Mouse (Mus musculus): ENCODE measurements at regions not wholly inside any gene's neighbourhood (a gene's known extent, or its start where the extent isn't known, plus 50 kb on each side); places are given as distances from the start of the nearest gene placed in this dataset.
"Not testable (repeated sequence)": the region's sequence is repeated elsewhere in the genome, so short reads cannot be mapped to it uniquely, and the experiment has no call there.

GRCm38 (mm10) chr15:90351898-90352297 is 127.8 kb downstream of the Alg10b start:
- Histone ChIP-seq H3K27me3 (ENCODE audit: control insufficient read depth, insufficient read depth, low read depth, low read length) (no peaks in the 10 kb centered on the region), H3K9me3 (ENCODE audit: control insufficient read depth, low read length) (no peaks in the 10 kb centered on the region), H3K4me3 (ENCODE audit: low read length) (no peak overlapping the region), H3K4me2 (ENCODE audit: low read depth, low read length) (no peak overlapping the region), H3K9ac (ENCODE audit: low read length) (no peak overlapping the region), H3K4me1 (replicated peaks; ENCODE audit: control insufficient read depth, insufficient read depth, low read length) (no peaks in the 10 kb centered on the region), H3K36me3 (ENCODE audit: control insufficient read depth, insufficient read depth, low read length) (no peaks in the 10 kb centered on the region), H3K27ac (ENCODE audit: low read length) (no peak overlapping the region)
- WGBS, result 74% methylated on average over 3 of the region's 3 CpGs
- ATAC-seq (ENCODE audit: low read depth), result no peak

- Histone ChIP-seq H3K36me3 (ENCODE audit: control insufficient read depth, insufficient read depth, low read length) (no peaks in the 10 kb centered on the region), H3K4me3 (ENCODE audit: low read length) (no peak overlapping the region), H3K4me2 (ENCODE audit: low read depth, low read length) (no peak overlapping the region), H3K27me3 (ENCODE audit: control insufficient read depth, insufficient read depth, low read depth, low read length) (no peaks in the 10 kb centered on the region), H3K4me1 (replicated peaks; ENCODE audit: control insufficient read depth, insufficient read depth, low read length) (no peaks in the 10 kb centered on the region), H3K9me3 (ENCODE audit: control insufficient read depth, low read length) (no peaks in the 10 kb centered on the region), H3K27ac (ENCODE audit: low read length) (no peak overlapping the region), H3K9ac (ENCODE audit: low read length) (no peak overlapping the region)
- no peak for ATAC-seq (ENCODE audit: low read depth)
These were observed 141.5 kb downstream of the Alg10b start for GRCm38 (mm10) chr15:90365656-90366055.

GRCm38 (mm10) chr15:90377959-90378358 is 153.8 kb downstream of the Alg10b start:
- no peaks in the 10 kb centered on the region for H3K9me3 ChIP-seq (ENCODE audit: control insufficient read depth, low read length)
- no peaks in the 10 kb centered on the region for H3K36me3 ChIP-seq (ENCODE audit: control insufficient read depth, insufficient read depth, low read length)
- H3K9ac ChIP-seq (ENCODE audit: low read length), result no peak overlapping the region
- no peak for ATAC-seq (ENCODE audit: low read depth)
- H3K27me3 ChIP-seq (ENCODE audit: control insufficient read depth, insufficient read depth, low read depth, low read length), result no peaks in the 10 kb centered on the region
- H3K27ac ChIP-seq (ENCODE audit: low read length), result no peak overlapping the region
- H3K4me2 ChIP-seq (ENCODE audit: low read depth, low read length), result no peak overlapping the region
- no peak overlapping the region for H3K4me3 ChIP-seq (ENCODE audit: low read length)
- no peaks in the 10 kb centered on the region for H3K4me1 ChIP-seq (replicated peaks; ENCODE audit: control insufficient read depth, insufficient read depth, low read length)
- 73% methylated on average over 2 of the region's 2 CpGs for WGBS

DNA sequence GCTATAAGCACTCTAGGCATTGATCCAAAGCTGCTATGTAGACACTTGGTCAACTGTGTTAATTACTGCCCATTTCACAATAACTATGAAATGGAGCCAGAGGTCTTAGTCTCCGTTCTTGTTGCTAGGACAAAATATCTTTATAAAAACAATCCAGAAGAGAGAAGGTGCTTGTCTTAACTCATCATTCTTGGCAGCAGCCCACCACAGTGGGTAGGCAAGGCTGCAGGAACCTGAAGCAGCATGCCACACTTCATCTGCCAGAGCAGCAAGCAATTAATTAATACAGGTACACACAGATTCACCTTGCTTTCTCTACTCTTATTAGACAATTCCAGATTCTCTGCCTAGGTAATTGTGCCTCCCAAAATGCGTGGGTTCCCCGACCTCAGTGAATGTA is 172.8 kb downstream of the Alg10b start:
- Histone ChIP-seq H3K27me3 (ENCODE audit: control insufficient read depth, insufficient read depth, low read depth, low read length) (no peaks in the 10 kb centered on the region), H3K4me2 (ENCODE audit: low read depth, low read length) (no peak overlapping the region), H3K36me3 (ENCODE audit: control insufficient read depth, insufficient read depth, low read length) (no peaks in the 10 kb centered on the region), H3K9ac (ENCODE audit: low read length) (no peak overlapping the region), H3K9me3 (ENCODE audit: control insufficient read depth, low read length) (no peaks in the 10 kb centered on the region), H3K27ac (ENCODE audit: low read length) (no peak overlapping the region), H3K4me1 (replicated peaks; ENCODE audit: control insufficient read depth, insufficient read depth, low read length) (no peaks in the 10 kb centered on the region), H3K4me3 (ENCODE audit: low read length) (no peak overlapping the region)
- WGBS, result 86% methylated on average over 3 of the region's 3 CpGs
- ATAC-seq (ENCODE audit: low read depth), result no peak

DNA sequence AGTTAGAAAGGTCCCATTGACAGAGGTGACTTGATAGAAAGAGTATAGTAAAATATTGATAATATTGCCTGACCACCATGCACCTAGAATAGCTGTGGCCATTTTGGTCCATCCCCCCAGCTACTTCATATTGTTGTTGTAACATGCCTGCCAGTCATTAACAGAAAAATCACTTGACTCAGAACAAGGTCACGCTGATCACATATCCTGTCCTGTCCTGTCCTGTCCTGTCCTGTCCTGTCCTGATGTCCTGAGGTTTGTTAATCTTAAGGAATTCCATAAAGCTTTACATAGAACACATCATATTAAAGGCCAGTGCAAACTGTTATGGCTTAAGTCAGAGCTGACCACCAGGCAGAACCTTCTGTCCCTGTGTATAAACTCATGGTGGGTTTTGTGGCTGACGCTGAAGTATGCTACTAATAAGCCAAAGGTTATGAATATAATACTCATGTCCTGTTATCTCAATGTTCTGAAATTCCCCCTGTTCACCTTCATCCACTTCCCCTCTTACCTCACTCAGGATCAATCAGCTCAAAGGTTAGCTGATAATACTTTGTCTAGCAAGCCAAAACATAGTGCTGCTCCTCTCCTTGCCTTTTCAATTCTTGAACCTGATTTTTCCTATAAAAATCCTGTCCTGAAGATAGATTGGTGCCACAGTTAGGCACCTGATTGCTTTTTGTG is 173.7 kb downstream of the Alg10b start:
- Histone ChIP-seq H3K27ac (ENCODE audit: low read length) (no peak overlapping the region), H3K4me1 (replicated peaks; ENCODE audit: control insufficient read depth, insufficient read depth, low read length) (no peaks in the 10 kb centered on the region), H3K9ac (ENCODE audit: low read length) (no peak overlapping the region), H3K27me3 (ENCODE audit: control insufficient read depth, insufficient read depth, low read depth, low read length) (no peaks in the 10 kb centered on the region), H3K4me2 (ENCODE audit: low read depth, low read length) (no peak overlapping the region), H3K4me3 (ENCODE audit: low read length) (no peak overlapping the region), H3K36me3 (ENCODE audit: control insufficient read depth, insufficient read depth, low read length) (no peaks in the 10 kb centered on the region), H3K9me3 (ENCODE audit: control insufficient read depth, low read length) (no peaks in the 10 kb centered on the region)
- WGBS, result 83% methylated on average over 2 of the region's 2 CpGs
- ATAC-seq (ENCODE audit: low read depth), result no peak

GRCm38 (mm10) chr15:90400326-90401280 is 176.5 kb downstream of the Alg10b start:
- Histone ChIP-seq H3K27me3 (ENCODE audit: control insufficient read depth, insufficient read depth, low read depth, low read length) (no peaks in the 10 kb centered on the region), H3K36me3 (ENCODE audit: control insufficient read depth, insufficient read depth, low read length) (no peaks in the 10 kb centered on the region), H3K4me3 (ENCODE audit: low read length) (no peak overlapping the region), H3K27ac (ENCODE audit: low read length) (no peak overlapping the region), H3K9me3 (ENCODE audit: control insufficient read depth, low read length) (no peaks in the 10 kb centered on the region), H3K9ac (ENCODE audit: low read length) (no peak overlapping the region), H3K4me1 (replicated peaks; ENCODE audit: control insufficient read depth, insufficient read depth, low read length) (no peaks in the 10 kb centered on the region), H3K4me2 (ENCODE audit: low read depth, low read length) (no peak overlapping the region)
- WGBS, result 47% methylated on average over 5 of the region's 5 CpGs
- ATAC-seq (ENCODE audit: low read depth), result no peak

GRCm38 (mm10) chr15:90420776-90421175 is 196.7 kb downstream of the Alg10b start:
- Histone ChIP-seq H3K36me3 (ENCODE audit: control insufficient read depth, insufficient read depth, low read length) (no peaks in the 10 kb centered on the region), H3K9ac (ENCODE audit: low read length) (no peak overlapping the region), H3K4me1 (replicated peaks; ENCODE audit: control insufficient read depth, insufficient read depth, low read length) (no peaks in the 10 kb centered on the region), H3K4me2 (ENCODE audit: low read depth, low read length) (no peak overlapping the region), H3K9me3 (ENCODE audit: control insufficient read depth, low read length) (no peaks in the 10 kb centered on the region), H3K27me3 (ENCODE audit: control insufficient read depth, insufficient read depth, low read depth, low read length) (no peaks in the 10 kb centered on the region), H3K27ac (ENCODE audit: low read length) (no peak overlapping the region), H3K4me3 (ENCODE audit: low read length) (no peak overlapping the region)
- 90% methylated on average over 2 of the region's 2 CpGs for WGBS
- ATAC-seq (ENCODE audit: low read depth), result no peak

- 34% methylated on average over 5 of the region's 5 CpGs for WGBS
- ATAC-seq (ENCODE audit: low read depth), result no peak
These were observed 198.1 kb downstream of the Alg10b start for GRCm38 (mm10) chr15:90422122-90422614.

GRCm38 (mm10) chr15:90431048-90431447 is 206.9 kb downstream of the Alg10b start:
- not testable (repeated sequence) for H3K36me3 ChIP-seq (ENCODE audit: control insufficient read depth, insufficient read depth, low read length); H3K4me1 ChIP-seq (replicated peaks; ENCODE audit: control insufficient read depth, insufficient read depth, low read length); H3K4me3 ChIP-seq (ENCODE audit: low read length); H3K4me2 ChIP-seq (ENCODE audit: low read depth, low read length); H3K9me3 ChIP-seq (ENCODE audit: control insufficient read depth, low read length); H3K9ac ChIP-seq (ENCODE audit: low read length); H3K27ac ChIP-seq (ENCODE audit: low read length); H3K27me3 ChIP-seq (ENCODE audit: control insufficient read depth, insufficient read depth, low read depth, low read length); ATAC-seq (ENCODE audit: low read depth)
- 74% methylated on average over 3 of the region's 3 CpGs for WGBS

More at GRCm38 (mm10) chr15:90422122-90422614, 198.1 kb downstream of the Alg10b start:
- H3K27ac ChIP-seq (ENCODE audit: low read length), result no peak overlapping the region
- H3K9ac ChIP-seq (ENCODE audit: low read length), result no peak overlapping the region
- no peaks in the 10 kb centered on the region for H3K4me1 ChIP-seq (replicated peaks; ENCODE audit: control insufficient read depth, insufficient read depth, low read length)
- H3K36me3 ChIP-seq (ENCODE audit: control insufficient read depth, insufficient read depth, low read length), result no peaks in the 10 kb centered on the region
- no peak overlapping the region for H3K4me3 ChIP-seq (ENCODE audit: low read length)
- H3K4me2 ChIP-seq (ENCODE audit: low read depth, low read length), result no peak overlapping the region
- H3K27me3 ChIP-seq (ENCODE audit: control insufficient read depth, insufficient read depth, low read depth, low read length), result no peaks in the 10 kb centered on the region
- no peaks in the 10 kb centered on the region for H3K9me3 ChIP-seq (ENCODE audit: control insufficient read depth, low read length)
